Mouse (Mus musculus) heart, adult 2 months (tissue): Measurements from ENCODE around the gene Trim46.

Experiments
- CTCF ChIP-seq: fragments of 200-600 bp; IDR thresholded peaks from 2 replicates; pipeline ENCODE4 v1.8.1; 2022; ENCODE audit warnings: antibody characterized with exemption, mild to moderate bottlenecking, moderate library complexity
- POLR2A ChIP-seq: fragments of 200-500 bp; IDR thresholded peaks from 2 replicates; pipeline ENCODE4 v1.6.1; 2011; ENCODE audit warnings: mild to moderate bottlenecking, low read depth, low read length, control low read depth; ENCODE audit not compliant: insufficient read depth

- TF ChIP-seq POLR2A, result no peak
- TF ChIP-seq CTCF, result no peak
Observed at GRCm38 (mm10) chr3:89293247-89293918, 47.3 kb upstream of the Trim46 start.
